Mouse (Mus musculus) retina, postnatal 7 days (tissue): ENCODE measurements around the gene Skor1.

Experiments
- DNase-seq: peaks from one replicate; pipeline ENCODE4 v3.0.0-alpha.2; 2012; ENCODE audit warnings: low read depth, low spot score

Skor1 gene

GRCm38 (mm10) chr9:63133659-63134058, 15.1 kb downstream of the Skor1 start:
- no peak for DNase-seq

GRCm38 (mm10) chr9:63132673-63133601, 15.8 kb downstream of the Skor1 start:
- DNase-seq: peak; percentile 86

GRCm38 (mm10) chr9:63131957-63132602, 16.7 kb downstream of the Skor1 start:
- no peak for DNase-seq

GRCm38 (mm10) chr9:63129641-63130041, 19.1 kb downstream of the Skor1 start:
- DNase-seq: no peak

- DNase-seq: no peak
Observed at GRCm38 (mm10) chr9:63124512-63124911, 24.2 kb downstream of the Skor1 start.

GRCm38 (mm10) chr9:63123451-63124438, 25.0 kb downstream of the Skor1 start:
- peak; percentile 79 for DNase-seq

- DNase-seq: no peak
Observed at GRCm38 (mm10) chr9:63122161-63122833, 26.5 kb downstream of the Skor1 start.

- no peak for DNase-seq
Observed at GRCm38 (mm10) chr9:63118385-63118784, 30.4 kb downstream of the Skor1 start.

- no peak for DNase-seq
Observed at GRCm38 (mm10) chr9:63112514-63112913, 36.2 kb downstream of the Skor1 start.

GRCm38 (mm10) chr9:63109782-63110087, 39.0 kb downstream of the Skor1 start:
- DNase-seq: no peak

GRCm38 (mm10) chr9:63109020-63109781, 39.6 kb downstream of the Skor1 start:
- peak; percentile 75 for DNase-seq

- no peak for DNase-seq
Observed at GRCm38 (mm10) chr9:63108580-63108979, 40.2 kb downstream of the Skor1 start.

GRCm38 (mm10) chr9:63100660-63101059, 48.1 kb downstream of the Skor1 start:
- DNase-seq: no peak

GRCm38 (mm10) chr9:63099876-63100275, 48.9 kb downstream of the Skor1 start:
- no peak for DNase-seq

- no peak for DNase-seq
Observed at GRCm38 (mm10) chr9:63099344-63099743, 49.4 kb downstream of the Skor1 start.

GRCm38 (mm10) chr9:63098887-63099286, 49.9 kb downstream of the Skor1 start:
- no peak for DNase-seq

GRCm38 (mm10) chr9:63097204-63097603, 51.6 kb downstream of the Skor1 start:
- DNase-seq: no peak

- no peak for DNase-seq
Observed at GRCm38 (mm10) chr9:63094030-63094429, 54.7 kb downstream of the Skor1 start.

- DNase-seq: no peak
Observed at GRCm38 (mm10) chr9:63092567-63092966, 56.2 kb downstream of the Skor1 start.

GRCm38 (mm10) chr9:63091971-63092528, 56.7 kb downstream of the Skor1 start:
- peak; percentile 47 for DNase-seq
